Mouse (Mus musculus) spleen, adult 2 months (tissue): ENCODE data around the gene Rnf7.

ENCODE experiments used
- CTCF ChIP-seq: fragments of 200-500 bp; IDR thresholded peaks from 2 replicates; pipeline ENCODE4 v1.5.1; 2011; ENCODE audit warnings: mild to moderate bottlenecking, inconsistent platforms; ENCODE audit not compliant: insufficient read depth, insufficient read length, insufficient replicate concordance; ENCODE audit errors: extremely low read depth
- POLR2A ChIP-seq: fragments of 200-500 bp; IDR thresholded peaks from 2 replicates; pipeline ENCODE4 v1.6.1; 2011; ENCODE audit warnings: low read depth, low read length, inconsistent platforms

- no peak for TF ChIP-seq CTCF
- no peak for TF ChIP-seq POLR2A
These were observed 14.8 kb downstream of the Rnf7 start for GRCm38 (mm10) chr9:96463708-96464107.
